Mouse (Mus musculus) forebrain, embryonic 11.5 days (tissue): Measurements from ENCODE around the gene Hivep2. TPM values are rescaled to one million over a fixed set of nuclear protein-coding genes. Genes with fewer than 3 reads are reported as not detected.
A peak's percentile ranks its signal among the peaks of the same experiment; 100 is the strongest.

ENCODE experiments used
- ATAC-seq: fragments of 200-750 bp; cut with Nextera tagmentation; replicated peaks from 2 replicates; pipeline ENCODE4 v1.8.0; 2017; ENCODE audit warnings: moderate TSS enrichment; ENCODE audit not compliant: low FRiP score
- DNase-seq: peaks from one replicate; pipeline ENCODE4 v3.0.0-alpha.2; 2017; ENCODE audit warnings: low spot score
- H3K27ac ChIP-seq: fragments of 300-500 bp; sonication (generic); 2 replicates; pipeline ENCODE4 v1.5.1; 2014; ENCODE audit warnings: low read depth, low read length
- H3K27me3 ChIP-seq: fragments of 300-500 bp; sonication (generic); 2 replicates; pipeline ENCODE4 v1.6.1; 2014; ENCODE audit warnings: mild to moderate bottlenecking, low read length, mixed read lengths; ENCODE audit not compliant: control insufficient read depth, insufficient read depth
- H3K36me3 ChIP-seq: fragments of 300-500 bp; sonication (generic); 2 replicates; pipeline ENCODE4 v1.6.1; 2014; ENCODE audit warnings: mild to moderate bottlenecking, low read length, moderate library complexity, mixed read lengths; ENCODE audit not compliant: control insufficient read depth, insufficient read depth
- H3K4me1 ChIP-seq: fragments of 300-500 bp; sonication (generic); replicated peaks from 2 replicates; pipeline ENCODE4 v1.6.1; 2014; ENCODE audit warnings: low read length, mixed read lengths; ENCODE audit not compliant: control insufficient read depth, insufficient read depth
- H3K4me2 ChIP-seq: fragments of 300-500 bp; sonication (generic); 2 replicates; pipeline ENCODE4 v1.6.1; 2014; ENCODE audit warnings: low read depth, mild to moderate bottlenecking, low read length, moderate library complexity, mixed read lengths; ENCODE audit not compliant: severe bottlenecking
- H3K4me3 ChIP-seq: fragments of 300-500 bp; sonication (generic); 2 replicates; pipeline ENCODE4 v1.5.1; 2014; ENCODE audit warnings: low read depth, low read length
- H3K9ac ChIP-seq: fragments of 300-500 bp; sonication (generic); 2 replicates; pipeline ENCODE4 v1.6.1; 2014; ENCODE audit warnings: low read length
- H3K9me3 ChIP-seq: fragments of 300-500 bp; sonication (generic); 2 replicates; pipeline ENCODE4 v1.6.1; 2016; ENCODE audit warnings: low read length, mixed read lengths; ENCODE audit not compliant: control insufficient read depth
- WGBS: fragments of 180-500 bp; shearing (Covaris S2); extraction: QIAGEN DNeasy Blood & Tissue Kit; methylation state at CpG from one replicate; pipeline ENCODE4 v1.1.7; 2014; 5-methylcytosine and 5-hydroxymethylcytosine counted together
- polyA plus RNA-seq: library from polyadenylated mRNA; unstranded; fragments of >200 nt; fragmentation: Nextera tagmentation; extraction: Ambion mirVana; gene quantifications from 2 replicates; pipeline ENCODE4 v1.2.1, GENCODE M21; 2014

Hivep2 gene
- polyA plus RNA-seq, 1 experiment from 2014 or later: 4.7 TPM

- Histone ChIP-seq H3K9me3 (no peaks in the 10 kb centered on the region), H3K9ac (no peak overlapping the region), H3K27ac (no peak overlapping the region), H3K27me3 (no peaks in the 10 kb centered on the region), H3K36me3 (no peaks in the 10 kb centered on the region), H3K4me1 (no peaks in the 10 kb centered on the region), H3K4me2 (no peak overlapping the region), H3K4me3 (no peak overlapping the region)
- no peak for DNase-seq
- peak; percentile 59 for ATAC-seq
- 69% methylated on average over 3 of the region's 3 CpGs for WGBS
Measured at GRCm38 (mm10) chr10:14082275-14082674, 116.4 kb downstream of the Hivep2 start.

GRCm38 (mm10) chr10:14085241-14085659 is 119.4 kb downstream of the Hivep2 start:
- no peak for DNase-seq
- H3K9me3 ChIP-seq: no peaks in the 10 kb centered on the region
- H3K4me3 ChIP-seq: no peak overlapping the region
- H3K27me3 ChIP-seq: no peaks in the 10 kb centered on the region
- no peak for ATAC-seq
- H3K9ac ChIP-seq: no peak overlapping the region
- H3K4me1 ChIP-seq: no peaks in the 10 kb centered on the region
- no peak overlapping the region for H3K4me2 ChIP-seq
- 90% methylated on average over 12 of the region's 12 CpGs for WGBS
- no peak overlapping the region for H3K27ac ChIP-seq
- H3K36me3 ChIP-seq: no peaks in the 10 kb centered on the region

GRCm38 (mm10) chr10:14085882-14086515 is 120.1 kb downstream of the Hivep2 start:
- Histone ChIP-seq H3K36me3 (no peaks in the 10 kb centered on the region), H3K27ac (no peak overlapping the region), H3K9me3 (no peaks in the 10 kb centered on the region), H3K4me3 (no peak overlapping the region), H3K9ac (no peak overlapping the region), H3K27me3 (no peaks in the 10 kb centered on the region), H3K4me2 (no peak overlapping the region), H3K4me1 (no peaks in the 10 kb centered on the region)
- 85% methylated on average over 10 of the region's 10 CpGs for WGBS
- ATAC-seq (no peak), DNase-seq (no peak)

GRCm38 (mm10) chr10:14087316-14087715 is 121.4 kb downstream of the Hivep2 start:
- Histone ChIP-seq H3K27ac (no peak overlapping the region), H3K4me3 (no peak overlapping the region), H3K4me1 (no peaks in the 10 kb centered on the region), H3K9me3 (no peaks in the 10 kb centered on the region; the same call in 1 of the 2 replicates), H3K27me3 (no peaks in the 10 kb centered on the region), H3K36me3 (no peaks in the 10 kb centered on the region), H3K9ac (no peak overlapping the region), H3K4me2 (no peak overlapping the region)
- ATAC-seq (no peak), DNase-seq (no peak)
- WGBS: 87% methylated on average over 7 of the region's 7 CpGs

- 51% methylated on average over 9 of the region's 9 CpGs for WGBS
- DNase-seq: no peak
- H3K9me3 ChIP-seq: no peaks in the 10 kb centered on the region; the same call in 1 of the 2 replicates
- H3K4me1 ChIP-seq: no peaks in the 10 kb centered on the region
- ATAC-seq: no peak
- H3K9ac ChIP-seq: no peak overlapping the region
- H3K4me3 ChIP-seq: no peak overlapping the region
- H3K36me3 ChIP-seq: no peaks in the 10 kb centered on the region
- H3K27me3 ChIP-seq: no peaks in the 10 kb centered on the region
- H3K4me2 ChIP-seq: no peak overlapping the region
- no peak overlapping the region for H3K27ac ChIP-seq
Measured at GRCm38 (mm10) chr10:14089488-14089887, 123.6 kb downstream of the Hivep2 start.

- no peak overlapping the region for H3K4me2 ChIP-seq
- ATAC-seq: no peak
- H3K9ac ChIP-seq: no peak overlapping the region
- no peaks in the 10 kb centered on the region for H3K4me1 ChIP-seq
- H3K4me3 ChIP-seq: no peak overlapping the region
- DNase-seq: no peak
- no peaks in the 10 kb centered on the region for H3K27me3 ChIP-seq
- 83% methylated on average over 4 of the region's 4 CpGs for WGBS
- no peak overlapping the region for H3K27ac ChIP-seq
- no peaks in the 10 kb centered on the region; the same call in 1 of the 2 replicates for H3K9me3 ChIP-seq
- H3K36me3 ChIP-seq: no peaks in the 10 kb centered on the region
Measured at GRCm38 (mm10) chr10:14094033-14094432, 128.2 kb downstream of the Hivep2 start.

- DNase-seq: no peak
- Histone ChIP-seq H3K27ac (no peak overlapping the region), H3K4me3 (no peak overlapping the region), H3K4me1 (no peaks in the 10 kb centered on the region), H3K9me3 (no peaks in the 10 kb centered on the region; the same call in 1 of the 2 replicates), H3K9ac (no peak overlapping the region), H3K36me3 (no peaks in the 10 kb centered on the region), H3K4me2 (no peak overlapping the region), H3K27me3 (no peaks in the 10 kb centered on the region)
- ATAC-seq: no peak
- WGBS: 83% methylated on average over 3 of the region's 3 CpGs
Measured at GRCm38 (mm10) chr10:14096045-14096444, 130.2 kb downstream of the Hivep2 start.

- no peak for DNase-seq
- Histone ChIP-seq H3K4me3 (no peak overlapping the region), H3K9ac (no peak overlapping the region), H3K27me3 (no peaks in the 10 kb centered on the region), H3K4me2 (no peak overlapping the region), H3K36me3 (no peaks in the 10 kb centered on the region), H3K4me1 (no peaks in the 10 kb centered on the region), H3K9me3 (no peaks in the 10 kb centered on the region), H3K27ac (no peak overlapping the region)
- ATAC-seq: no peak
- WGBS: 79% methylated on average over 4 of the region's 4 CpGs
Measured at GRCm38 (mm10) chr10:14099182-14099581, 133.3 kb downstream of the Hivep2 start.

- DNase-seq (no peak), ATAC-seq (no peak)
- Histone ChIP-seq H3K9ac (no peak overlapping the region), H3K4me3 (no peak overlapping the region), H3K27ac (no peak overlapping the region), H3K36me3 (no peaks in the 10 kb centered on the region), H3K4me2 (no peak overlapping the region), H3K4me1 (no peaks in the 10 kb centered on the region), H3K9me3 (no peaks in the 10 kb centered on the region), H3K27me3 (no peaks in the 10 kb centered on the region)
- WGBS: 91% methylated on average over 8 of the region's 8 CpGs
Measured at GRCm38 (mm10) chr10:14100041-14100440, 134.2 kb downstream of the Hivep2 start.
